Mouse (Mus musculus): ENCODE results near the gene Gria2. TPM values are rescaled to one million over a fixed set of nuclear protein-coding genes. Genes with fewer than 3 reads are reported as not detected.

The Gria2 gene
- polyA plus RNA-seq, 1 experiment from 2014 or later: not detected

DNA sequence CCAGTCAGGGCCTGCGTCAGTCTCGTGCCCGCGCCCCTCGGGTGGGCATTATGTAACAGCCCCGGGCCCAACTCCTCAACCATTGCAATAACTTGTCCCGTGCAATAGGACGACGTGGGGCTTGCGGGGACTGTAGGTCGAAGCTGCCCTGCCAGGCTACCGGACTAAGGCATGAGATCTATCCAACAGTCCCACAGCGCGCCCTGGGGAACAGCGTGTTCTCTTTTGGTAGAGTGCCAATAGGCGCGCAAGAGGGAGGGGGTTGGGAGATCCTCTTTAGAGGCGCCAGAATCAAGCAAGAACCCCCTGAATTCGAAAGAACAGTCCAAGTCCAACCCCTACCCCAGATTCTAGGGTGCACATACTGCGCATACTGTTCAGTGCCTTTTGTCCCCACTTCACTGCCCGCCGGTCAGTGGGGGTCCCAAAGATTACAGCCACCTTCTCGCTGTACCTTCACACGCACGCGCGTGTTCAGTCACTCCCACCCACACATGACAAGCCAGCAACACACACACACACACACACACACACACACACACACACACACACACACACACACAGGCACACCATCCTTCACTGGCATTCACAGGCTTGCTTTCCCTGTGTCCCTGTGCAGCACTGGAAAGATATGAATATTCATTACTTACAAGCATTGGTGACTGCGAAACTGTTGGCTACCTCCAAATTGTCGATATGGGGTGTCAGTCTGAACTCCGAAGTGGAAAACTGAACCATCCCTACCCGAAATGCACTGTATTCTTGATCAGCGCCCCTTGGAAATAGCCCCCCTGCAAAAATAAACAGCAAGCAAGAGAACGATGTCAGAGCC is 1.4 kb downstream of the Gria2 start:
- WGBS (ENCODE audit: insufficient replicate concordance): 12% methylated on average over 33 of the region's 33 CpGs
- H3K4me2 ChIP-seq (ENCODE audit: low read depth, low read length): peak overlapping the region; percentile 32; the same call in 1 of the 2 replicates

DNA sequence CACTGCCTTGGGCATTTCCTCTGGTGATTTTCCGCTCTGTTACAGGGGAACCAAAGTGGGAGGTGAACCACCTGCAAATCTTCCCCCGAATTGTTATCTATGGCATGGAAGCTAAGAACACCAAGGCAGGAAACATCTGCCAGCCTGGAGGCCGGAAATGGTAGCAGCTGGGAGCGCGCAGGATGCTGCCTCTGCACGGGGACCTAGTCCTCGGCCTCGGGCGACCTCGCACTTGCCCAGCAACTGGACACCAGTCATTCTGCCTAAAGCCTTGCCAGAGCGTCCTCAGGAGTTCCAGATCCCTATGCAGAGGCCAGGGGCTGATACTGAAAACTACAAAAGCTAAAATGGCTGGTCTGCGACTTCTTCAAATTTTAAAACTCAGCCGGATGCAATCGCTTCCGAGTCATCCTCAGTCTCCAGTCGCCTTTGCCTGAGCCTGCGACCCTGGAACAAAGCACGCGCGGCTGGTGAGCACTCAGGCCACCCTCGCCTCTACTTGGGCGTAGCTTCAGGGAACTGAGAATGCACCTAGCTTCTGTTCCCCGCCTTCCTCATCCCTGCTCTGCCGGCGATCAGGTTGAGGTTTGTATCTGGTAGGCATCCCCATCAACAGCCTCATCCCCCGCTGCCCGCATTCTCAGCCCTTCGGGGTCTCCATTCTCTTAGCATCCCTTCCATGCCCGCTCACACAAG is 2.2 kb downstream of the Gria2 start:
- WGBS (ENCODE audit: insufficient replicate concordance): 4% methylated on average over 29 of the region's 29 CpGs
- Histone ChIP-seq H3K36me3 (replicated peaks; ENCODE audit: insufficient read depth, low read length) (no peaks in the 10 kb centered on the region), H3K9ac (replicated peaks) (no peak overlapping the region), H3K4me3 (ENCODE audit: low read depth, low read length) (no peak overlapping the region), H3K27ac (ENCODE audit: low read depth) (no peak overlapping the region), H3K4me1 (ENCODE audit: insufficient read depth) (0 out of 2 replicates have a peak, but pooled peaks cover 6% of the 10 kb centered on the region), H3K9me3 (ENCODE audit: low read length) (no peaks in the 10 kb centered on the region), H3K4me2 (ENCODE audit: low read depth, low read length) (peak overlapping the region; percentile 32; the same call in 1 of the 2 replicates), H3K27me3 (ENCODE audit: insufficient read depth, low read length) (peaks cover 27% of the 10 kb centered on the region)
- TF ChIP-seq EP300 (IDR thresholded peaks at IDR 0.05; ENCODE audit: low read depth) (no peak), CTCF (IDR thresholded peaks at IDR 0.05; ENCODE audit: low read depth) (no peak)
- no peak for ATAC-seq
- peak; percentile 21 for DNase-seq

More for the DNA sequence above, 1.4 kb downstream of the Gria2 start:
- ATAC-seq (no peak), DNase-seq (peak; percentile 14)
- Histone ChIP-seq H3K4me3 (ENCODE audit: low read depth, low read length) (no peak overlapping the region), H3K9me3 (ENCODE audit: low read length) (no peaks in the 10 kb centered on the region), H3K4me1 (ENCODE audit: insufficient read depth) (0 out of 2 replicates have a peak, but pooled peaks cover 6% of the 10 kb centered on the region), H3K9ac (replicated peaks) (no peak overlapping the region), H3K36me3 (replicated peaks; ENCODE audit: insufficient read depth, low read length) (no peaks in the 10 kb centered on the region), H3K27me3 (ENCODE audit: insufficient read depth, low read length) (peaks cover 27% of the 10 kb centered on the region), H3K27ac (ENCODE audit: low read depth) (no peak overlapping the region)
- TF ChIP-seq EP300 (IDR thresholded peaks at IDR 0.05; ENCODE audit: low read depth) (no peak), CTCF (IDR thresholded peaks at IDR 0.05; ENCODE audit: low read depth) (no peak)

GRCm38 (mm10) chr3:80797935-80798334 is 4.7 kb downstream of the Gria2 start:
- no peak overlapping the region for H3K9ac ChIP-seq (replicated peaks)
- H3K4me1 ChIP-seq (ENCODE audit: insufficient read depth): 0 out of 2 replicates have a peak, but pooled peaks cover 6% of the 10 kb centered on the region
- 61% methylated on average over 1 of the region's 1 CpGs for WGBS (ENCODE audit: insufficient replicate concordance)
- TF ChIP-seq CTCF (IDR thresholded peaks at IDR 0.05; ENCODE audit: low read depth): no peak
- TF ChIP-seq EP300 (IDR thresholded peaks at IDR 0.05; ENCODE audit: low read depth): no peak
- no peaks in the 10 kb centered on the region for H3K9me3 ChIP-seq (ENCODE audit: low read length)
- H3K4me3 ChIP-seq (ENCODE audit: low read depth, low read length): no peak overlapping the region
- H3K27ac ChIP-seq (ENCODE audit: low read depth): no peak overlapping the region
- ATAC-seq: no peak
- H3K4me2 ChIP-seq (ENCODE audit: low read depth, low read length): no peak overlapping the region
- DNase-seq: no peak
- no peaks in the 10 kb centered on the region for H3K36me3 ChIP-seq (replicated peaks; ENCODE audit: insufficient read depth, low read length)
- H3K27me3 ChIP-seq (ENCODE audit: insufficient read depth, low read length): peaks cover 27% of the 10 kb centered on the region

- no peak for DNase-seq
- H3K9me3 ChIP-seq (ENCODE audit: low read length): no peaks in the 10 kb centered on the region
Observed at GRCm38 (mm10) chr3:80796764-80797163, 5.9 kb downstream of the Gria2 start.

GRCm38 (mm10) chr3:80795284-80795683 is 7.4 kb downstream of the Gria2 start:
- Histone ChIP-seq H3K36me3 (replicated peaks; ENCODE audit: insufficient read depth, low read length) (no peaks in the 10 kb centered on the region), H3K27ac (ENCODE audit: low read depth) (no peak overlapping the region), H3K4me2 (ENCODE audit: low read depth, low read length) (no peak overlapping the region), H3K4me3 (ENCODE audit: low read depth, low read length) (no peak overlapping the region), H3K9ac (replicated peaks) (no peak overlapping the region), H3K9me3 (ENCODE audit: low read length) (no peaks in the 10 kb centered on the region), H3K4me1 (ENCODE audit: insufficient read depth) (no peaks in the 10 kb centered on the region), H3K27me3 (ENCODE audit: insufficient read depth, low read length) (peaks cover 2% of the 10 kb centered on the region)
- no peak for ATAC-seq
- WGBS (ENCODE audit: insufficient replicate concordance): 45% methylated on average over 2 of the region's 2 CpGs
- DNase-seq: no peak
- TF ChIP-seq EP300 (IDR thresholded peaks at IDR 0.05; ENCODE audit: low read depth) (no peak), CTCF (IDR thresholded peaks at IDR 0.05; ENCODE audit: low read depth) (no peak)

More at GRCm38 (mm10) chr3:80796764-80797163, 5.9 kb downstream of the Gria2 start:
- no peak for ATAC-seq
- H3K4me3 ChIP-seq (ENCODE audit: low read depth, low read length): no peak overlapping the region
- no peaks in the 10 kb centered on the region for H3K36me3 ChIP-seq (replicated peaks; ENCODE audit: insufficient read depth, low read length)
- H3K27ac ChIP-seq (ENCODE audit: low read depth): no peak overlapping the region
- H3K27me3 ChIP-seq (ENCODE audit: insufficient read depth, low read length): peaks cover 17% of the 10 kb centered on the region
- 0 out of 2 replicates have a peak, but pooled peaks cover 2% of the 10 kb centered on the region for H3K4me1 ChIP-seq (ENCODE audit: insufficient read depth)
- TF ChIP-seq EP300 (IDR thresholded peaks at IDR 0.05; ENCODE audit: low read depth): no peak
- H3K9ac ChIP-seq (replicated peaks): no peak overlapping the region
- H3K4me2 ChIP-seq (ENCODE audit: low read depth, low read length): no peak overlapping the region

GRCm38 (mm10) chr3:80787116-80787744 is 15.4 kb downstream of the Gria2 start:
- DNase-seq: no peak
- H3K27me3 ChIP-seq (ENCODE audit: insufficient read depth, low read length): no peaks in the 10 kb centered on the region
- 70% methylated on average over 3 of the region's 3 CpGs for WGBS (ENCODE audit: insufficient replicate concordance)
- no peak overlapping the region for H3K9ac ChIP-seq (replicated peaks)
- TF ChIP-seq EP300 (IDR thresholded peaks at IDR 0.05; ENCODE audit: low read depth) (no peak), CTCF (IDR thresholded peaks at IDR 0.05; ENCODE audit: low read depth) (no peak)
- H3K4me1 ChIP-seq (ENCODE audit: insufficient read depth): no peaks in the 10 kb centered on the region
- no peak overlapping the region for H3K27ac ChIP-seq (ENCODE audit: low read depth)
- ATAC-seq: no peak
- H3K4me3 ChIP-seq (ENCODE audit: low read depth, low read length): no peak overlapping the region
- H3K36me3 ChIP-seq (replicated peaks; ENCODE audit: insufficient read depth, low read length): no peaks in the 10 kb centered on the region
- H3K4me2 ChIP-seq (ENCODE audit: low read depth, low read length): no peak overlapping the region
- H3K9me3 ChIP-seq (ENCODE audit: low read length): no peaks in the 10 kb centered on the region
